Mouse (Mus musculus) central nervous system, embryonic 18 days (tissue): ENCODE results near the gene Kmt5b. TPM values are rescaled to one million over a fixed set of nuclear protein-coding genes. Genes with fewer than 3 reads are reported as not detected.

Experiments
- polyA plus RNA-seq: library from polyadenylated mRNA; depleted of rRNA; stranded (reverse); fragments of >200 nt; gene quantifications from 2 replicates; pipeline ENCODE4 v1.2.3, GENCODE M21; 2012; rRNA removed

Kmt5b gene
- 48.4 and 49.2 TPM in 2 replicates for polyA plus RNA-seq

GRCm38 (mm10) chr19:3767276-3767780 lies at the start of gene Kmt5b:
Gene Kmt5b, plus strand, starts transcription at chr19:3767421.

GRCm38 (mm10) chr19:3851502-3851962 lies 84.3 kb downstream of the Kmt5b start, which contains the start of gene Chka:
Gene Chka, plus strand, starts transcription at chr19:3851773.

Other genes with a start within 250 kb of the Kmt5b start
- 95.9 and 99.5 TPM in 2 replicates for gene Ppp6r3, start 191.7 kb upstream of the Kmt5b start, polyA plus RNA-seq
- gene Lrp5, start 80.9 kb upstream of the Kmt5b start, polyA plus RNA-seq: 3.3 and 4.1 TPM in 2 replicates
- 37.1 and 41.0 TPM in 2 replicates for gene 1810055G02Rik, start 59.1 kb upstream of the Kmt5b start, polyA plus RNA-seq
- gene Chka, start 84.4 kb downstream of the Kmt5b start, polyA plus RNA-seq: 111 and 120 TPM in 2 replicates
- gene Tcirg1, start 139.7 kb downstream of the Kmt5b start, polyA plus RNA-seq: 37.4 and 44.0 TPM in 2 replicates
- 198 and 215 TPM in 2 replicates for gene Ndufs8, start 145.4 kb downstream of the Kmt5b start, polyA plus RNA-seq
- 1.9 and 2.2 TPM in 2 replicates for gene Aldh3b1, start 162.4 kb downstream of the Kmt5b start, polyA plus RNA-seq
- 10.5 and 11.1 TPM in 2 replicates for gene Unc93b1, start 167.8 kb downstream of the Kmt5b start, polyA plus RNA-seq
- gene Aldh3b3, start 191.2 kb downstream of the Kmt5b start, polyA plus RNA-seq: 0.03 TPM in 2 replicates
- 1.4 and 1.5 TPM in 2 replicates for gene Aldh3b2, start 204.9 kb downstream of the Kmt5b start, polyA plus RNA-seq
- 2.5 and 3.3 TPM in 2 replicates for gene Acy3, start 219.1 kb downstream of the Kmt5b start, polyA plus RNA-seq
- 0.04 and 0.07 TPM in 2 replicates for gene Tbx10, start 225.3 kb downstream of the Kmt5b start, polyA plus RNA-seq
- gene Nudt8, start 233.2 kb downstream of the Kmt5b start, polyA plus RNA-seq: 10.6 and 16.8 TPM in 2 replicates
- 8.0 and 9.6 TPM in 2 replicates for gene Gm49405, start 233.2 kb downstream of the Kmt5b start, polyA plus RNA-seq
- gene Doc2g, start 235.9 kb downstream of the Kmt5b start, polyA plus RNA-seq: 25.8 and 27.8 TPM in 2 replicates
- gene Ndufv1, start 245.4 kb downstream of the Kmt5b start, polyA plus RNA-seq: 204 and 205 TPM in 2 replicates